Mouse (Mus musculus) C2C12 (cell line): ENCODE measurements around the gene Rpl13. TPM values are rescaled to one million over a fixed set of nuclear protein-coding genes. Genes with fewer than 3 reads are reported as not detected.
A peak's percentile ranks its signal among the peaks of the same experiment; 100 is the strongest.

Experiments
- H3K27me3 ChIP-seq: one replicate; pipeline ENCODE4 v1.6.1; 2011; ENCODE audit not compliant: control insufficient read depth, insufficient read depth, insufficient read length
- H3K36me3 ChIP-seq: one replicate; pipeline ENCODE4 v1.6.1; 2011; ENCODE audit not compliant: control insufficient read depth, insufficient read depth
- H3K4me3 ChIP-seq: one replicate; pipeline ENCODE4 v1.5.1; 2011; ENCODE audit warnings: mild to moderate bottlenecking, control low read depth; ENCODE audit not compliant: poor library complexity, insufficient read depth, severe bottlenecking
- H3K79me2 ChIP-seq: one replicate; pipeline ENCODE4 v1.6.1; 2011; ENCODE audit not compliant: control insufficient read depth, insufficient read depth
- H3K79me3 ChIP-seq: one replicate; pipeline ENCODE4 v1.6.1; 2011; ENCODE audit warnings: low read depth, control low read depth
- H3ac ChIP-seq: one replicate; pipeline ENCODE3; 2011; ENCODE audit warnings: low read depth; ENCODE audit not compliant: control insufficient read depth, insufficient read length
- CEBPB ChIP-seq: IDR thresholded peaks from one replicate; pipeline ENCODE4 v1.6.1; 2011; ENCODE audit warnings: low read depth, mild to moderate bottlenecking, control low read depth, moderate library complexity
- CTCF ChIP-seq: IDR thresholded peaks from one replicate; pipeline ENCODE4 v1.5.1; 2011; ENCODE audit not compliant: control insufficient read depth, insufficient read depth, insufficient read length
- FOSL1 ChIP-seq: IDR thresholded peaks from one replicate; pipeline ENCODE4 v1.8.0; 2011; ENCODE audit warnings: mild to moderate bottlenecking, low read length; ENCODE audit not compliant: poor library complexity, insufficient read depth, severe bottlenecking
- MAX ChIP-seq: IDR thresholded peaks from one replicate; pipeline ENCODE4 v1.6.1; 2011; ENCODE audit warnings: mild to moderate bottlenecking, control low read depth
- MYOD1 ChIP-seq: IDR thresholded peaks from one replicate; pipeline ENCODE4 v1.6.1; 2011; ENCODE audit warnings: low read depth; ENCODE audit not compliant: control insufficient read depth, insufficient read length
- MYOG ChIP-seq: IDR thresholded peaks from one replicate; pipeline ENCODE4 v1.6.1; 2011; ENCODE audit not compliant: control insufficient read depth, insufficient read length; ENCODE audit errors: extremely low read depth
- USF1 ChIP-seq: IDR thresholded peaks from one replicate; pipeline ENCODE4 v1.6.1; 2011; ENCODE audit warnings: low read depth, mild to moderate bottlenecking, control low read depth, moderate library complexity
- polyA plus RNA-seq: library from polyadenylated mRNA; unstranded; fragments of >200 nt; fragmentation: generic; extraction: Trizol; gene quantifications from one replicate; pipeline ENCODE4 v1.2.1, GENCODE M21; 2012; ENCODE audit warnings: missing spikeins

The Rpl13 gene
- polyA plus RNA-seq, 1 experiment, result 3,422 TPM

GRCm38 (mm10) chr8:123110649-123111048 is 8.5 kb downstream of the Rpl13 start:
- no peak for TF ChIP-seq USF1
- no peak for TF ChIP-seq MYOG
- no peak for TF ChIP-seq MAX
- no peak for TF ChIP-seq FOSL1
- no peak for TF ChIP-seq MYOD1
- no peak for TF ChIP-seq CTCF
- no peak for TF ChIP-seq CEBPB
- Histone ChIP-seq H3K36me3 (peaks cover 4% of the 10 kb centered on the region), H3ac (no peak overlapping the region), H3K27me3 (no peaks in the 10 kb centered on the region), H3K4me3 (no peak overlapping the region), H3K79me3 (no peaks in the 10 kb centered on the region), H3K79me2 (no peaks in the 10 kb centered on the region)

GRCm38 (mm10) chr8:123112892-123113291 is 10.7 kb downstream of the Rpl13 start:
- TF ChIP-seq MYOD1 (peak; percentile 24), MAX (no peak), CEBPB (no peak), MYOG (no peak), USF1 (no peak), FOSL1 (no peak), CTCF (no peak)
- Histone ChIP-seq H3K36me3 (no peaks in the 10 kb centered on the region), H3K4me3 (no peak overlapping the region)

GRCm38 (mm10) chr8:123113908-123114469 is 11.8 kb downstream of the Rpl13 start:
- no peak overlapping the region for H3ac ChIP-seq
- H3K79me2 ChIP-seq, result no peaks in the 10 kb centered on the region
- H3K79me3 ChIP-seq, result no peaks in the 10 kb centered on the region
- H3K36me3 ChIP-seq, result no peaks in the 10 kb centered on the region
- TF ChIP-seq USF1 (no peak), FOSL1 (no peak), MYOD1 (no peak), MAX (no peak), MYOG (no peak), CEBPB (no peak), CTCF (no peak)
- no peak overlapping the region for H3K4me3 ChIP-seq
- peaks cover 10% of the 10 kb centered on the region for H3K27me3 ChIP-seq

More at GRCm38 (mm10) chr8:123112892-123113291, 10.7 kb downstream of the Rpl13 start:
- Histone ChIP-seq H3ac (no peak overlapping the region), H3K79me2 (no peaks in the 10 kb centered on the region), H3K27me3 (peaks cover 8% of the 10 kb centered on the region), H3K79me3 (no peaks in the 10 kb centered on the region)

GRCm38 (mm10) chr8:123114644-123115043 is 12.5 kb downstream of the Rpl13 start:
- Histone ChIP-seq H3K79me3 (no peaks in the 10 kb centered on the region), H3K36me3 (no peaks in the 10 kb centered on the region), H3K27me3 (peaks cover 10% of the 10 kb centered on the region), H3ac (no peak overlapping the region), H3K79me2 (no peaks in the 10 kb centered on the region), H3K4me3 (no peak overlapping the region)
- TF ChIP-seq CEBPB, result no peak
- TF ChIP-seq USF1, result no peak
- no peak for TF ChIP-seq FOSL1

- no peak for TF ChIP-seq CTCF
- no peak for TF ChIP-seq CEBPB
- no peak for TF ChIP-seq MAX
- no peak for TF ChIP-seq FOSL1
- no peak for TF ChIP-seq MYOD1
- no peak for TF ChIP-seq MYOG
- no peak for TF ChIP-seq USF1
- Histone ChIP-seq H3K36me3 (no peaks in the 10 kb centered on the region), H3K27me3 (peaks cover 10% of the 10 kb centered on the region), H3K79me3 (no peaks in the 10 kb centered on the region), H3ac (no peak within 1 kb of the TSS), H3K4me3 (peak within 1 kb of the TSS; percentile 2), H3K79me2 (no peaks in the 10 kb centered on the region)
Measured at GRCm38 (mm10) chr8:123117127-123117731, 15.1 kb downstream of the Rpl13 start, which contains the start of gene Cpne7. TSS of gene Cpne7 (plus strand) at chr8:123117374.

GRCm38 (mm10) chr8:123117744-123118143 is 15.6 kb downstream of the Rpl13 start:
- Histone ChIP-seq H3K4me3 (peak overlapping the region; percentile 2), H3K36me3 (no peaks in the 10 kb centered on the region), H3ac (no peak overlapping the region), H3K79me3 (no peaks in the 10 kb centered on the region), H3K27me3 (peaks cover 10% of the 10 kb centered on the region), H3K79me2 (no peaks in the 10 kb centered on the region)
- TF ChIP-seq MYOD1 (no peak), USF1 (no peak), FOSL1 (no peak), MYOG (no peak), CTCF (no peak), MAX (no peak), CEBPB (no peak)
